Mouse (Mus musculus): ENCODE results near the gene Cxcr4. TPM values are rescaled to one million over a fixed set of nuclear protein-coding genes. Genes with fewer than 3 reads are reported as not detected.

The Cxcr4 gene
- polyA plus RNA-seq, 1 experiment from 2014 or later = 0.88 TPM

Other genes starting within 250 kb of the Cxcr4 start
- gene Mcm6, start 232.6 kb downstream of the Cxcr4 start, polyA plus RNA-seq (2016; fragmentation: Nextera tagmentation; extraction: Ambion mirVana) = 343 and 345 TPM in 2 replicates
- gene Dars, start 174.9 kb downstream of the Cxcr4 start, polyA plus RNA-seq (2016; fragmentation: Nextera tagmentation; extraction: Ambion mirVana) = 161 and 166 TPM in 2 replicates